Mouse (Mus musculus) gastrocnemius, adult 2 months (tissue): ENCODE results near the gene Ifitm3. TPM values are rescaled to one million over a fixed set of nuclear protein-coding genes. Genes with fewer than 3 reads are reported as not detected.
"Not testable (repeated sequence)": the region's sequence is repeated elsewhere in the genome, so short reads cannot be mapped to it uniquely, and the experiment has no call there.

Experiments
- DNase-seq: peaks from one replicate; pipeline ENCODE4 v3.0.0; 2022
- H3K27ac ChIP-seq: fragments of 200-600 bp; 2 replicates; pipeline ENCODE4 v1.8.1; 2022; ENCODE audit warnings: mild to moderate bottlenecking
- H3K4me3 ChIP-seq: fragments of 200-600 bp; 2 replicates; pipeline ENCODE4 v1.8.1; 2022; ENCODE audit warnings: mild to moderate bottlenecking, moderate library complexity
- CTCF ChIP-seq: fragments of 200-600 bp; IDR thresholded peaks from 2 replicates; pipeline ENCODE4 v1.8.1; 2022; ENCODE audit warnings: antibody characterized with exemption, mild to moderate bottlenecking, moderate library complexity
- intact Hi-C: fragments of 180-260 bp; cut with DNase I; formaldehyde crosslinking; loops from one replicate; pipeline ENCODE4 v1.15.1; 2025
- total RNA-seq, 2 experiments: library from RNA; stranded (reverse); gene quantifications; 2 replicates each; pipeline ENCODE4 v1.2.3; 2021

The Ifitm3 gene
- total RNA-seq, 2 experiments from 2014 or later = 30.8 to 49.0 TPM

- Histone ChIP-seq H3K4me3 (no peak overlapping the region), H3K27ac (no peak overlapping the region)
- TF ChIP-seq CTCF = no peak
- no peak for DNase-seq
- intact Hi-C loops = no loop called here
These were observed 23.1 kb downstream of the Ifitm3 start for GRCm38 (mm10) chr7:140987182-140988138.

- intact Hi-C loops = no loop called here
- DNase-seq = no peak
- no peak for TF ChIP-seq CTCF
- no peak overlapping the region for H3K4me3 ChIP-seq
- H3K27ac ChIP-seq = no peak overlapping the region
These were observed 27.6 kb downstream of the Ifitm3 start for GRCm38 (mm10) chr7:140982971-140983370.

GRCm38 (mm10) chr7:140981704-140982103 lies 28.9 kb downstream of the Ifitm3 start:
- Histone ChIP-seq H3K27ac (no peak overlapping the region), H3K4me3 (no peak overlapping the region)
- TF ChIP-seq CTCF = no peak
- no peak for DNase-seq
- intact Hi-C loops = no loop called here

GRCm38 (mm10) chr7:140976720-140977119 lies 33.9 kb downstream of the Ifitm3 start:
- intact Hi-C loops, DNase-seq, H3K4me3 ChIP-seq, H3K27ac ChIP-seq: not testable (repeated sequence)

- intact Hi-C loops = no loop called here
- no peak for TF ChIP-seq CTCF
These were observed 35.1 kb downstream of the Ifitm3 start for GRCm38 (mm10) chr7:140975465-140975864.

GRCm38 (mm10) chr7:140974940-140975339 lies 35.6 kb downstream of the Ifitm3 start:
- H3K27ac ChIP-seq = peak overlapping the region; percentile 43
- H3K4me3 ChIP-seq = no peak overlapping the region
- no peak for TF ChIP-seq CTCF
- intact Hi-C loops = no loop called here
- DNase-seq = no peak

More at GRCm38 (mm10) chr7:140975465-140975864, 35.1 kb downstream of the Ifitm3 start:
- DNase-seq = no peak
- no peak overlapping the region; the same call in 1 of the 2 replicates for H3K27ac ChIP-seq
- no peak overlapping the region for H3K4me3 ChIP-seq

GRCm38 (mm10) chr7:140973396-140974165 lies 37.0 kb downstream of the Ifitm3 start:
- TF ChIP-seq CTCF = no peak
- intact Hi-C loops = no loop called here
- Histone ChIP-seq H3K4me3 (no peak overlapping the region), H3K27ac (peak overlapping the region; percentile 38)
- DNase-seq = no peak

GRCm38 (mm10) chr7:140971479-140972171 lies 38.9 kb downstream of the Ifitm3 start:
- DNase-seq = no peak
- no peak for TF ChIP-seq CTCF
- Histone ChIP-seq H3K4me3 (peak overlapping the region; percentile 9; the same call in 1 of the 2 replicates), H3K27ac (peak overlapping the region; percentile 84)
- intact Hi-C loops = no loop called here

- Histone ChIP-seq H3K27ac (peak overlapping the region; percentile 84), H3K4me3 (no peak overlapping the region)
- no peak for DNase-seq
- intact Hi-C loops = no loop called here
- no peak for TF ChIP-seq CTCF
These were observed 39.6 kb downstream of the Ifitm3 start for GRCm38 (mm10) chr7:140970931-140971330.

- H3K4me3 ChIP-seq, intact Hi-C loops, H3K27ac ChIP-seq, DNase-seq: not testable (repeated sequence)
These were observed 41.9 kb downstream of the Ifitm3 start for GRCm38 (mm10) chr7:140968710-140969109.

GRCm38 (mm10) chr7:140967862-140968591 lies 42.5 kb downstream of the Ifitm3 start:
- Histone ChIP-seq H3K4me3 (no peak overlapping the region), H3K27ac (no peak overlapping the region)
- TF ChIP-seq CTCF = no peak
- no peak for DNase-seq
- intact Hi-C loops = no loop called here

- no peak for TF ChIP-seq CTCF
- H3K27ac ChIP-seq = no peak within 1 kb of the TSS
- no peak within 1 kb of the TSS for H3K4me3 ChIP-seq
- intact Hi-C loops = no loop called here
- DNase-seq = no peak
These were observed 43.6 kb downstream of the Ifitm3 start, which contains the start of gene Ifitm1 for GRCm38 (mm10) chr7:140966921-140967320. Ifitm1 (plus strand) TSS chr7:140967221.
